Mouse (Mus musculus): ENCODE results near the gene Tsc22d3.

DNA sequence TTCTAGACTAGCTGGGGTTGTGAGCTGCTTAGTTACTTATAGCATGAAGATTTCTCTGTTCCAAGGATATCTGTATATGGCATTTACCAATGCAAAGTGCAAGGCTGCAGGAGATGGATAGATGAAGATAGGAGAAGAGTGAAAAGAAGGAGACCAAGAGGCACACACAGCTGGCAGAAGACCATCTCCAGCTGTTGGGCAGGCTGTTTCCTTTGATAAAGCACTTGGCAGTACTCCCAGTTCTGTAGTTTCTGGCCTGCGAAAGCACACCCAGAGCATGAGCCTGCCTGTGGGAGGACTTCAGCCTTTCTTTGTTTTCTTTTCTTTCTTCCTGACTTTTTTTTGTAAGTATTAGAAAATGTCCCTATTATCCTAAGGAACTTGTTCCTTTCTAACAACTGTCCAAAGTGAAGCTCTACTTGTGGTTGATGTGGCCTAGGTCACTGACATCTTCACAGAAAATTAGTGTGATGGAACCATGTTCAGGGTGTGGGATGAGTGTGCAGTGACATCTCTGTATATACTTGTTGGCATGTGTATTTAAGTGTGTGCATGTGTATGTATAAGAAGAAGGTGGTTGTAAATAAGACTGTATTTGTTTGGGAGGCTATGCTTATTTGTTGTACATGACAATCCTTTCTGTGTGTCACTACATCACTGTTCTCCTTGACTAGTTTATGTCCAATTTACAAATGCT lies 32.6 kb downstream of the Tsc22d3 start:
- no peak for TF ChIP-seq CTCF (conservative IDR thresholded peaks at IDR 0.05; ENCODE audit: low read length)
- no peak for TF ChIP-seq NANOG (IDR thresholded peaks at IDR 0.05; ENCODE audit: borderline replicate concordance, low read length)
- no peak for TF ChIP-seq POU5F1 (IDR thresholded peaks at IDR 0.05; ENCODE audit: borderline replicate concordance, low read length)

All from E14TG2a.4 (cell line).